Mouse (Mus musculus): ENCODE results near the gene Cerk.
"Not testable (repeated sequence)": the region's sequence is repeated elsewhere in the genome, so short reads cannot be mapped to it uniquely, and the experiment has no call there.

Gene Cerk

GRCm38 (mm10) chr15:86109650-86110211, 76.2 kb downstream of the Cerk start:
- DNase-seq: no peak

DNA sequence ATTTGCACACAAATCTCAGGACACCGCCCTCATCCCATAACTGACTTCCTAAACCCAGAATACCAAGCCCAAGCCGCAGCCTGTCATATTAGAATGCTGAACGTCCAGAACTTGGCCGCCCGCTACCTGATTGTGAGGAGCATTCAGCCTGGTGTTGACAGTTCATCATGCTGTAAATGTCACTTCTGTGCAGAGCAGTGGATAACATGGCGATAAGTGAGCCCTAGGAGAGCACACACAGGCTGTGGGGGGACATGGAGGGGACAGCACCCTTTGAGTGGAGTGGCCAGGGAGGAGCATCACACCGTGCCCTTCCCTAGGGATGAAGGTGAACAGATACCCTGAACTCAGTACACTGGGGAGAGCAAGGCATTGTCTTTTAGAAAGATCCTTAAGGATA, 76.7 kb downstream of the Cerk start:
- DNase-seq: no peak

- no peak for DNase-seq
Observed at GRCm38 (mm10) chr15:86107831-86108471, 78.0 kb downstream of the Cerk start.

DNA sequence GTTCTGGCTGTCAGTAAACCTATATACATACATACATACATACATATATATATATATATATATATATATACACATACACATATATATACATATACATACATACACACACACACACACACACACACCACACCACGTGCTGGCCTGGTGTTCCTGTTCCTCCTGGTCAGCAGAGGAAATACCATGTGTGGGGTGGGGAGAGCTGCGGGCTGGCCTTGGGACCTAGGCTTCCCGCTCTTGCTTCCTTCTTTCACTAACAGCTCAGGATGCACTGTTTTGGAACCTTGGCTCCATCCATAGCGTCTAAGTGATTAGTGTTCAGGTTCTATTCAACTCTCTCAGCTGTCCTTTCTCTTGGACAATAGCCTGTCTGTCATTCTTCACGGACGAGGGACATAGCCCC, 80.2 kb downstream of the Cerk start:
- no peak for DNase-seq

- DNase-seq: no peak
Observed at GRCm38 (mm10) chr15:86105345-86105697, 80.6 kb downstream of the Cerk start.

- no peak for DNase-seq
Observed at GRCm38 (mm10) chr15:86104401-86105344, 81.3 kb downstream of the Cerk start.

- no peak for DNase-seq
Observed at GRCm38 (mm10) chr15:86102308-86102707, 83.6 kb downstream of the Cerk start.

DNA sequence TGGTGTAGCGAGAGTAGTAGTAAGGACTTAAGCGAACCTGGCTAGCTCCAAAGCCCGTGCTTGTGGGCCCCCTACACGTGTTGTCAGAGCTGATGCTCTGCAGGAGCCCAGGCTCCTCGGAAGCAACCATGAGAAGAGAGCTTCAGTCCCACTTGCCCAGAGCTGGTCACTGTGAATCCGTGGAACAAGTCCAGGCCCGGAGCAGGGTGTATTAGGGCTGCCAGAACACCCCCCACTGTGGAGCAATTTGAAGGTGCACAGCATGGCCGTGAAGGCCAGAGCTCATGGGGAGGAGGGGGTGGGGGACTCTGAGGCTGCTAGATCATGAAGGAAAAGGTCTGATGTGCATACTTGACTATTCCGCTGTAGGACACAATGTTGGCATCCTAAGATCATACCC, 84.4 kb downstream of the Cerk start:
- DNase-seq: no peak

DNA sequence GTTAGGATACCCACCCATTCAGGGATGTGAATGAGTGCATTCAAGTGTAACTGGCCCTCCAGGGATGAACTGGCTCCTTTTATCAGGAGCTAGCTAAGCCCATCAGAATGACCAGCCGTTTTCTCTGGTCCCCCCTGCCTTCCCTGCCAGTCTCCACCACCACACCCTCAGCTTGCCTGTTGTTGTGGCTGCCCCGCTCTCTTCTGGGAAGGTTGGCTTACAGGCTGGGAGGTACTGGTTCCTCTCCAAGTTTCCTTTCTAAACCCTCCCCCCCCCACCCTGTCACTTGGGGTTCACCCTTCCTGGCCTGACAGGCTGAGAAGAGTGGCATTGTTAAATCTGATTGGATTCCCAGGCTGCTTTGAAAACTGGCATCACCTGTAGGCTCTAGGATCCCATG, 88.1 kb downstream of the Cerk start:
- DNase-seq: no peak

GRCm38 (mm10) chr15:86096604-86097020, 89.3 kb downstream of the Cerk start:
- not testable (repeated sequence) for DNase-seq

- DNase-seq: no peak
Observed at GRCm38 (mm10) chr15:86095722-86096603, 90.0 kb downstream of the Cerk start.

- no peak for DNase-seq
Observed at GRCm38 (mm10) chr15:86094324-86095121, 91.4 kb downstream of the Cerk start.

DNA sequence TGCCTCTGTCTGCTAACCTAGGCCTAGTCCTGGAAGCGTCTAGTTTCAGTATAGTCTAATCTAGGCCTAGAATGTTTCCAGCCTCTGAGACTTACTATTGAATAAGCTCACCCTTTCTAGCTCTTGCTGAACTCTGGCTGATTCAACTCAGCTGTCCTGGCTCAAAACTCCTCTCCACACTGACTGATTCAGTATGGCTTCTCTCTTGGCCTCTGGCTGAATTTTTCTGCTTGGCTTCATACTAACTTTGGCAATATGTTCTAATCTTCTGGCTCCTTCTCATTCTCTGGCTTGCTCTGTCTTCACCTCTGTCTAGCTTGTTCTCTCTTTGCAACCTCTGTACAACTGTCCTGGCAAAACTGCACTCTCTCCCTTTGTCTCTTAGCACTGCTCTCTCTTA, 92.7 kb downstream of the Cerk start:
- DNase-seq: no peak

GRCm38 (mm10) chr15:86091998-86092670, 93.8 kb downstream of the Cerk start:
- peak; percentile 93 for DNase-seq

GRCm38 (mm10) chr15:86091201-86091997, 94.5 kb downstream of the Cerk start:
- DNase-seq: no peak

GRCm38 (mm10) chr15:86090578-86090977, 95.4 kb downstream of the Cerk start:
- DNase-seq: peak; percentile 15

DNA sequence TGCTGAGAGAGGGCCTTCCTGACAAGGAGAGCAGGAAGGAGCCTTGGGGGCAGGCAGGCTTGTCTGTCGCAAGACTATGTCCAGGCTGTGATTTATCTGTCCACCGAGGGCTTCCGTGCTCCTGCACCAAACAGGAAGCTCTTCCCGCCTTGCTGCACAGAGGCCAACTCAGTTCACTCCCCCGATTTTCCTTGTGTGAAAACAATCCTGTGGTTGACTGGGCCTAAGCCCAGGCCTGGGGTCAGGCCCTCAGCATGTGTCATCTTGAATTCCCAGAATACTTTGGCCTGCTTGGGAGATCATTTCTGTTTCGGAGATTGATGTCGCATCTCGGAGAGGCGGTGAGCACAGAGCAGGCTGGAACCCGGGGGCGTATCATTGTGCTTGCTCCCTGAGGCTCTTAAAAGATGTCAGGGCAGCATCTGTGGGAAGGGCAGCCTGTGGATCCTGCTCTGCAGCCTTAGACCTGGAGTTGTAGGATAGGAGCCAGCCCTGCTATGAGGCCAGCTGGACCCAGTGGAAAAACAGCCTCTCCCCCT, 95.9 kb downstream of the Cerk start:
- DNase-seq: peak; percentile 75
